Mouse (Mus musculus): Measurements from ENCODE around the gene Gale. TPM values are rescaled to one million over a fixed set of nuclear protein-coding genes. Genes with fewer than 3 reads are reported as not detected.
A peak's percentile ranks its signal among the peaks of the same experiment; 100 is the strongest.

The Gale gene
- 127 and 130 TPM in 2 replicates for polyA plus RNA-seq (2015; fragmentation: Nextera tagmentation; extraction: Ambion mirVana)

GRCm38 (mm10) chr4:135963457-135964193 lies at the start of gene Gale:
Gene Gale, plus strand, starts transcription at chr4:135963727.
- peak within 1 kb of the TSS; percentile 81 for H3K4me3 ChIP-seq (ENCODE audit: low read length)
- H3K27me3 ChIP-seq (replicated peaks; ENCODE audit: control insufficient read depth, insufficient read depth, low read length), result no peaks in the 10 kb centered on the region
- peaks cover 17% of the 10 kb centered on the region for H3K36me3 ChIP-seq (ENCODE audit: control insufficient read depth, insufficient read depth, low read length)
- ATAC-seq, result peak; percentile 90
- peaks cover 23% of the 10 kb centered on the region for H3K4me1 ChIP-seq (ENCODE audit: control insufficient read depth, insufficient read depth, low read length)
- H3K27ac ChIP-seq (ENCODE audit: low read length), result peak within 1 kb of the TSS; percentile 90
- peak within 1 kb of the TSS; percentile 88 for H3K4me2 ChIP-seq (ENCODE audit: low read depth, low read length)
- WGBS, result 0% methylated on average over 56 of the region's 56 CpGs
- H3K9ac ChIP-seq (ENCODE audit: low read depth, low read length), result peak within 1 kb of the TSS; percentile 89
- H3K9me3 ChIP-seq (ENCODE audit: control insufficient read depth, low read length), result no peaks in the 10 kb centered on the region

GRCm38 (mm10) chr4:135918635-135919279 lies 44.8 kb upstream of the Gale start:
- no peaks in the 10 kb centered on the region for H3K9me3 ChIP-seq (ENCODE audit: control insufficient read depth, low read length)
- H3K4me2 ChIP-seq (ENCODE audit: low read depth, low read length), result peak overlapping the region; percentile 32
- H3K27me3 ChIP-seq (replicated peaks; ENCODE audit: control insufficient read depth, insufficient read depth, low read length), result no peaks in the 10 kb centered on the region
- peak; percentile 73 for ATAC-seq
- H3K9ac ChIP-seq (ENCODE audit: low read depth, low read length), result no peak overlapping the region
- no peak overlapping the region for H3K4me3 ChIP-seq (ENCODE audit: low read length)
- 67% methylated on average over 13 of the region's 13 CpGs for WGBS
- H3K36me3 ChIP-seq (ENCODE audit: control insufficient read depth, insufficient read depth, low read length), result 0 out of 2 replicates have a peak, but pooled peaks cover 4% of the 10 kb centered on the region
- H3K27ac ChIP-seq (ENCODE audit: low read length), result peak overlapping the region; percentile 86
- peaks cover 14% of the 10 kb centered on the region for H3K4me1 ChIP-seq (ENCODE audit: control insufficient read depth, insufficient read depth, low read length)

GRCm38 (mm10) chr4:135919280-135919639 lies 44.3 kb upstream of the Gale start:
- H3K36me3 ChIP-seq (ENCODE audit: control insufficient read depth, insufficient read depth, low read length), result 0 out of 2 replicates have a peak, but pooled peaks cover 6% of the 10 kb centered on the region
- no peaks in the 10 kb centered on the region for H3K9me3 ChIP-seq (ENCODE audit: control insufficient read depth, low read length)
- H3K9ac ChIP-seq (ENCODE audit: low read depth, low read length), result no peak overlapping the region
- peaks cover 14% of the 10 kb centered on the region for H3K4me1 ChIP-seq (ENCODE audit: control insufficient read depth, insufficient read depth, low read length)
- peak overlapping the region; percentile 86 for H3K27ac ChIP-seq (ENCODE audit: low read length)
- WGBS, result 75% methylated on average over 3 of the region's 3 CpGs
- H3K4me2 ChIP-seq (ENCODE audit: low read depth, low read length), result no peak overlapping the region; the same call in 1 of the 2 replicates
- H3K4me3 ChIP-seq (ENCODE audit: low read length), result no peak overlapping the region
- H3K27me3 ChIP-seq (replicated peaks; ENCODE audit: control insufficient read depth, insufficient read depth, low read length), result no peaks in the 10 kb centered on the region
- peak; percentile 69 for ATAC-seq

- peak; percentile 88 for ATAC-seq
- Histone ChIP-seq H3K27ac (ENCODE audit: low read length) (peak within 1 kb of the TSS; percentile 86), H3K4me1 (ENCODE audit: control insufficient read depth, insufficient read depth, low read length) (peaks cover 16% of the 10 kb centered on the region), H3K36me3 (ENCODE audit: control insufficient read depth, insufficient read depth, low read length) (0 out of 2 replicates have a peak, but pooled peaks cover 8% of the 10 kb centered on the region), H3K9ac (ENCODE audit: low read depth, low read length) (peak within 1 kb of the TSS; percentile 87), H3K27me3 (replicated peaks; ENCODE audit: control insufficient read depth, insufficient read depth, low read length) (no peaks in the 10 kb centered on the region), H3K4me2 (ENCODE audit: low read depth, low read length) (peak within 1 kb of the TSS; percentile 83), H3K9me3 (ENCODE audit: control insufficient read depth, low read length) (no peaks in the 10 kb centered on the region), H3K4me3 (ENCODE audit: low read length) (peak within 1 kb of the TSS; percentile 96)
- WGBS, result 2% methylated on average over 60 of the region's 60 CpGs
These were observed 43.0 kb upstream of the Gale start, which contains the start of gene Fuca1 for GRCm38 (mm10) chr4:135920304-135921241. Gene Fuca1, plus strand, starts transcription at chr4:135920735.

GRCm38 (mm10) chr4:135921257-135922120 lies 42.0 kb upstream of the Gale start:
- H3K4me1 ChIP-seq (ENCODE audit: control insufficient read depth, insufficient read depth, low read length), result peaks cover 19% of the 10 kb centered on the region
- H3K4me3 ChIP-seq (ENCODE audit: low read length), result peak overlapping the region; percentile 96
- 0 out of 2 replicates have a peak, but pooled peaks cover 10% of the 10 kb centered on the region for H3K36me3 ChIP-seq (ENCODE audit: control insufficient read depth, insufficient read depth, low read length)
- H3K9me3 ChIP-seq (ENCODE audit: control insufficient read depth, low read length), result no peaks in the 10 kb centered on the region
- no peaks in the 10 kb centered on the region for H3K27me3 ChIP-seq (replicated peaks; ENCODE audit: control insufficient read depth, insufficient read depth, low read length)
- H3K27ac ChIP-seq (ENCODE audit: low read length), result peak overlapping the region; percentile 85
- peak; percentile 19; the same call in 1 of the 2 replicates for ATAC-seq
- WGBS, result 2% methylated on average over 26 of the region's 26 CpGs
- peak overlapping the region; percentile 87 for H3K9ac ChIP-seq (ENCODE audit: low read depth, low read length)
- peak overlapping the region; percentile 83 for H3K4me2 ChIP-seq (ENCODE audit: low read depth, low read length)

- H3K9ac ChIP-seq (ENCODE audit: low read depth, low read length), result peak overlapping the region; percentile 87; the same call in 1 of the 2 replicates
- peak overlapping the region; percentile 96; the same call in 1 of the 2 replicates for H3K4me3 ChIP-seq (ENCODE audit: low read length)
- H3K9me3 ChIP-seq (ENCODE audit: control insufficient read depth, low read length), result no peaks in the 10 kb centered on the region
- WGBS, result 74% methylated on average over 1 of the region's 1 CpGs
- peak overlapping the region; percentile 83 for H3K4me2 ChIP-seq (ENCODE audit: low read depth, low read length)
- peak overlapping the region; percentile 85; the same call in 1 of the 2 replicates for H3K27ac ChIP-seq (ENCODE audit: low read length)
- 0 out of 2 replicates have a peak, but pooled peaks cover 10% of the 10 kb centered on the region for H3K36me3 ChIP-seq (ENCODE audit: control insufficient read depth, insufficient read depth, low read length)
- no peak for ATAC-seq
- no peaks in the 10 kb centered on the region for H3K27me3 ChIP-seq (replicated peaks; ENCODE audit: control insufficient read depth, insufficient read depth, low read length)
- H3K4me1 ChIP-seq (ENCODE audit: control insufficient read depth, insufficient read depth, low read length), result peaks cover 19% of the 10 kb centered on the region
These were observed 41.3 kb upstream of the Gale start for GRCm38 (mm10) chr4:135922190-135922589.

GRCm38 (mm10) chr4:135924418-135924817 lies 39.1 kb upstream of the Gale start:
- WGBS, result 74% methylated on average over 2 of the region's 2 CpGs
- no peaks in the 10 kb centered on the region for H3K27me3 ChIP-seq (replicated peaks; ENCODE audit: control insufficient read depth, insufficient read depth, low read length)
- no peak overlapping the region for H3K9ac ChIP-seq (ENCODE audit: low read depth, low read length)
- H3K4me1 ChIP-seq (ENCODE audit: control insufficient read depth, insufficient read depth, low read length), result peaks cover 10% of the 10 kb centered on the region
- H3K4me2 ChIP-seq (ENCODE audit: low read depth, low read length), result no peak overlapping the region
- H3K9me3 ChIP-seq (ENCODE audit: control insufficient read depth, low read length), result no peaks in the 10 kb centered on the region
- no peak for ATAC-seq
- H3K27ac ChIP-seq (ENCODE audit: low read length), result peak overlapping the region; percentile 57
- 0 out of 2 replicates have a peak, but pooled peaks cover 10% of the 10 kb centered on the region for H3K36me3 ChIP-seq (ENCODE audit: control insufficient read depth, insufficient read depth, low read length)
- H3K4me3 ChIP-seq (ENCODE audit: low read length), result no peak overlapping the region

- H3K36me3 ChIP-seq (ENCODE audit: control insufficient read depth, insufficient read depth, low read length), result 0 out of 2 replicates have a peak, but pooled peaks cover 10% of the 10 kb centered on the region
- 0 out of 2 replicates have a peak overlapping the region, but pooled peaks have one; percentile 2 for H3K9ac ChIP-seq (ENCODE audit: low read depth, low read length)
- no peak overlapping the region for H3K4me3 ChIP-seq (ENCODE audit: low read length)
- ATAC-seq, result no peak
- H3K27me3 ChIP-seq (replicated peaks; ENCODE audit: control insufficient read depth, insufficient read depth, low read length), result no peaks in the 10 kb centered on the region
- no peak overlapping the region for H3K4me2 ChIP-seq (ENCODE audit: low read depth, low read length)
- no peaks in the 10 kb centered on the region for H3K9me3 ChIP-seq (ENCODE audit: control insufficient read depth, low read length)
- WGBS, result 75% methylated on average over 5 of the region's 5 CpGs
- H3K27ac ChIP-seq (ENCODE audit: low read length), result no peak overlapping the region; the same call in 1 of the 2 replicates
- H3K4me1 ChIP-seq (ENCODE audit: control insufficient read depth, insufficient read depth, low read length), result peaks cover 9% of the 10 kb centered on the region
These were observed 38.2 kb upstream of the Gale start for GRCm38 (mm10) chr4:135925341-135925740.
